Mouse (Mus musculus): ENCODE data around the gene Cpeb4.
"Not testable (repeated sequence)": the region's sequence is repeated elsewhere in the genome, so short reads cannot be mapped to it uniquely, and the experiment has no call there.

Gene Cpeb4

GRCm38 (mm10) chr11:31871911-31872310 lies at the start of gene Cpeb4:
Cpeb4 (plus strand) TSS chr11:31872211.
- no peak for DNase-seq

DNA sequence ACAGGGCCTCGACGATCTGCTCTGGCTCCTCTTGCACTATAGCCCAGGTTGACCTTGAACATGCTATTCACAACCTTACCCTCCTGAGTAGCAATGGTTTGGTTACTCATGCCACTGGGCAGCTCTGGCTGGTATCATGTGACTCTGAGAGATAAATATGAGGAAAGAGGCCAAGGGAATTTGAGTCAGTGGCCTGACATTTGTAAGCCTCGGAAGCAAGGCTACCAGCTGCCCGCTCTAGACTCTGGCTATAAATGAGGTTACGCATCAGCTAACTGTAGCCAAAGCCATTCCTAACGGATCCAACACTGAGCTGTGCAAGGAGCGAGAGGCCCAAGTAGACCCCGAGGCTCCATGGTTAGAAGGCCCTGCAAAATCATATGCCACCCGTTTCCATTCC lies 49.5 kb upstream of the Cpeb4 start:
- DNase-seq, result no peak

GRCm38 (mm10) chr11:31823513-31823912 lies 48.5 kb upstream of the Cpeb4 start:
- no peak for DNase-seq

DNA sequence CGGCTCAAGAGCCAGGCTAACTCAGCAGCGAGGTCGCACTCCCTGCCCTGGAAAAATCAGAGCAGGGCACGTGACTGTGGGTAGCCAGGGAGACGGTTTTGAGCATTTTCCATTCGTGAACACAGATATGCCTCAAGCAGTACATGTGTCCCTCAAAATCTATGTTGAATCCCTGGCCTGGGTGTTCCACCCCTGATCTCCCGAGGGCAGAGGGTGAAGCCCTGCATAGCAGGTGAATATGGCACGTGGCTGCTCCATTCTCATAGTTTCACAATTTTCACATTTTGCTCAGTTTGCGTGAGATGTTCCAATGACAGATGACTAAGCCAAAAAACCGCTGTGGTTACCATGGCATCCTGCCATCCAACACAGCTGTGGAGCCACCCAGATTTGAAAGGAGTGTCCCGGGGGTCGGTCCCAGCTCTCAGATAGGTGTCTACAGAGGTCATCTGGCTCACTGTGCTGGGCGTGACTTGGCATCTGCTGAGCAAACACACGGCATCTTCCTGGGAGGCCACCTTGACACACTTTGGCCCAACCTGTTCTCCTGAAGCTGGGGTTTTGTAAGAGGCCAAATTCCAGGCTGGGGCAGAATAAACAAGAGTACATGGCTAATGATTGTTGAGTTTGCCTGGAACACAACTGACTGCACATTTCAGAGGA lies 47.4 kb upstream of the Cpeb4 start:
- DNase-seq, result no peak

GRCm38 (mm10) chr11:31828011-31828770 lies 43.8 kb upstream of the Cpeb4 start:
- no peak for DNase-seq

GRCm38 (mm10) chr11:31828771-31829072 lies 43.3 kb upstream of the Cpeb4 start:
- no peak for DNase-seq

DNA sequence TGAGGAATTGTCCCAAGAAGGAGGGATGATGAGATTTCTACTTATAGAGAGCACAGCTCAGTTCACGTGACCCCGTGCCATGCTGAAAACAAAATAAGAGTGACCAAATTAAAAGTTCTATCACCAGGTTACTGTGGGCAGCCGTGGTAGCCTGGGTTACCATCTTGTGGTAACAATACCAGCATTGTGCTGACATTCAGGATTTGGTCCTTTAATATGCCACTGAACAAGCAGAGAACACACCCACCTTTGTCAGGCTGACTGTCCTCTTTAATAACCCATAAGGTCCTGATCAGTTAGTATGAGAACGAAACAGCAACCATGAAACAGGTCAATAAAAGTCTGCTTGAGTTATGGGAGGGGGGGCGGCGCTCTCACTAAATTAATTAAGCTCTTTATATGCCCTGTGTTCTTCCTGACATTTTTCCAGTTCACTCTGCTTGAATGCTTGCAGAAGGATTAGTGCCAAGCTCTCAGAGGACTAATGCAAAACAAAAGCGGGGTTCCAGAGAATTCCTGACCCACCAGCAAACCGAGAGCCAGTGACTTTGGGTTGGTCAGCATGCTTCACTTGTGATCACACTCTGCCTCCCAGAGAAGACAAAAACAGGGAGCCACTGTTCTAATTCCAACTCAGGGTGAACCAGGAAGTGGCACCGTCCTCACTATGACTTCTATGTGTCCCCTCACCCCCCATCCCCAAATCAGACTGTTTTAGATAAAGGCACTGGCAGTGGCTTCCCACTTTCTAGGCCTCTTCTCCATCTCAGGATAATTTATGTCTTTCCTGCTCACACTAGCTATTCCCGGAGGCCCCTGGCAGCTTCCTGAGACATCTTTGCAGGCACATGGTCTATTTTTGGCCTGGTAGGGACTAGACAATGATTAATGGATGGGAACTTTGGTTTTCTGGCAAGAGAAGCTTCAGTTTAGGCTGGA lies 41.5 kb upstream of the Cpeb4 start:
- no peak for DNase-seq

GRCm38 (mm10) chr11:31831451-31831850 lies 40.6 kb upstream of the Cpeb4 start:
- DNase-seq, result no peak

DNA sequence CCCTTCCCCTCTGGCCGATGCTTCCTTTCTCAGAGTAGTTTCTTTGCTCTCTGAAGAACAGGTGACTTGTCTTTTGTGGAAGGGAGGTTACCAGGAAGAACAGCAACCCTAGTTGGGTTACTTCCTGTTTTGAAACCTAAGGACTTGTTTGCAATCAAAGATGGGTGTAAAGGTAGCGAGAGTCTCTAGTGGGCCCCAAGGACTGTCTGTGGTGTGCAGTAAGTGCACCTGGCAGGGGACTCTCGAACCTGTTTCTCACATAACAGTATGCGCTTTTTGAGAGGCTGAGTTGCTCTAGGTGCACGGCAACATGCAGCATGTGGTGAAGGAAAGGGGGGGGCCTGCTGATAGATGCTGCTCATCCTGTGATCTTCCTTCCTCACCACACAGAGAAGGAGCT lies 40.0 kb upstream of the Cpeb4 start:
- no peak for DNase-seq

GRCm38 (mm10) chr11:31832439-31832980 lies 39.5 kb upstream of the Cpeb4 start:
- DNase-seq, result no peak

- no peak for DNase-seq
Observed at GRCm38 (mm10) chr11:31833506-31833905, 38.5 kb upstream of the Cpeb4 start.

DNA sequence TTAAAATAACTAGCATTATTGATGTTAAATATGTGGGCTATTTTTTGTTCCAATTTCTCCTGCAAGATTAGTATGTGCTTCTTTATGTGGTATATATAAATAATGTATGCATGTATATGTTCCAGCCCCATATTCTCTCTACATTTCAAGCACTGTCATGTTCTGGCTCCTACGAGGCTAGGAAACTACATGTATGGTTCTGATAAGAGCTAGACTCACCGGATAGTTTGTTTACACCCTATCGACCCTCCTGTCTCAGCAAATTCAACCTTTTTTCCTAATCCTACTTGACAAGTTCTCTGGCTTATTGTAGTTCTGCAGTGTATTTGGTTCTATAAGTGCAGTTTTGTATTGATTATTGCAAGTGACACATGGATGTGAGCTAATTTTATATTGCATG lies 36.7 kb upstream of the Cpeb4 start:
- DNase-seq, result no peak

DNA sequence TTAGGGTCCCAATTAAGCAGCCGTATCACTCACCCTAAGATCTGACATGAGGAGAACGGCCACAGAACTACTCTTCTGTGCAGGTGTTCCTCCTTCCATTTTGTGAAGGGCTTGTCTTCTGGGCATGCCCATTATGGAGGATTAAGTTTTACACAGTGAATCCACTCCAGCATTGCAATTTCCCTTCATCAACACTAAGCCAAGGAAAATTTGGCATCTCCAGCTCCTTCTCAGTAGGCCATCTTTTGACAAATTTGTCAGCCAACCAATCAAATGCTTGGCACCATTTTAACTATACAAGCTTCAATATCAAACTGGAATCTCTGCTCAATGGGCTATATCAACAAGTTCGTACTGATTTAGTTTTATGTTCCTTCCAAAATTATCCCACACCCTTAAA lies 34.8 kb upstream of the Cpeb4 start:
- DNase-seq, result no peak

- no peak for DNase-seq
Observed at GRCm38 (mm10) chr11:31837753-31838152, 34.3 kb upstream of the Cpeb4 start.

- DNase-seq, result peak; percentile 67
Observed at GRCm38 (mm10) chr11:31838442-31839083, 33.4 kb upstream of the Cpeb4 start.

GRCm38 (mm10) chr11:31839084-31839460 lies 32.9 kb upstream of the Cpeb4 start:
- no peak for DNase-seq

- no peak for DNase-seq
Observed at GRCm38 (mm10) chr11:31842171-31842959, 29.6 kb upstream of the Cpeb4 start.

GRCm38 (mm10) chr11:31843177-31843833 lies 28.7 kb upstream of the Cpeb4 start:
- DNase-seq, result no peak

- DNase-seq, result no peak
Observed at GRCm38 (mm10) chr11:31843834-31844188, 28.2 kb upstream of the Cpeb4 start.

DNA sequence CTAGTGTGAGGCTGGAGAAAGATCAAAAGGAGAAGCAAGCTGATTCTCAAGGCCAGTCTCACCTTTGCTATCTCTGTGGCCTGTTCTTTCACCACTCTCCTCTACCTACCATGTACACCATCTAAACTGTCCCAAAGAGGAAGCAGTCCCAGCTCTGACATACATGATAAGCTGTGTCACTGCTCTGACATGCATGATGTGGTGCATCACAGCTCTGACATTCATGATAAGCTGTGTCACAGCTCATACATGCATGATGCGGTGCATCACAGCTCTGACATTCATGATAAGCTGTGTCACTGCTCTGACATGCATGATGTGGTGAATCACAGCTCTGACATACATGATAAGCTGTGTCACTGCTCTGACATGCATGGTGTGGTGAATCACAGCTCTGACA lies 26.9 kb upstream of the Cpeb4 start:
- DNase-seq, result not testable (repeated sequence)

DNA sequence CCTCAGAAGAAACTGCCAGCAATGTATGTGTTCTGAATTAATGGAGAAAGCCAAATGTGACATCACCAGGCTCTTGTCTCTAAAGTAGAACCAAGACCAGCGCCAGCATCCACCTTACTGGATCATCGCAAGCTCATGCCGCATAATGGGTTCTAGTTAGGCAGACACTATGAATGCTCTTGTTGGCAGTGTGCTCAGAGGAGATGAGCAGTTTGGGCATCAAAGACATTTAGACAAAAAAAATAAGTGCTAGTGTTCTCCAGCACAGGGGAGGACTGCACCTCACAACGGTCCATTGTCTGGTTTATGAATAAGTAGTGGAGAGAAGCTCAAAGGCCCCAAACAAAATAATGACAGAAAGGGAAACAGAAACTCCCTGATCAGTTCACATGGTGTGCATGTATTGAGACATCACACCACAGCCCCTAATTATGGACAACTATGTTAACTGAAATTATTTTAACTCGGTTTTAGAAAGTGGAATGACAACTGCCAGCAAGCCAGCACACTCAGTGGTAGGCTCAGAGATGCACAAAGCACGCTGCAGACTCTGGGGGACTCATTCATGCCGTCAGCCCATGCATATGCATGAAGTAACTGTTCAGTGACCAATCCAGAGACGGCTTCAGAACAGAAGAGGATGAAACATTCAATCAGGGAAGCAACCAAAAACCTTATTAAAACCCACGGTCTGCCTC lies 25.1 kb upstream of the Cpeb4 start:
- DNase-seq, result no peak
